Mouse (Mus musculus) kidney, postnatal 4 days (tissue): ENCODE measurements at regions not wholly inside any gene's neighbourhood (a gene's known extent, or its start where the extent isn't known, plus 50 kb on each side); places are given as distances from the start of the nearest gene placed in this dataset.

Experiments used
- DNase-seq, 2 experiments: peaks; one replicate each; pipeline ENCODE4 v3.0.0; 2021; ENCODE audit warnings: mixed read lengths in 2 of 2

DNA sequence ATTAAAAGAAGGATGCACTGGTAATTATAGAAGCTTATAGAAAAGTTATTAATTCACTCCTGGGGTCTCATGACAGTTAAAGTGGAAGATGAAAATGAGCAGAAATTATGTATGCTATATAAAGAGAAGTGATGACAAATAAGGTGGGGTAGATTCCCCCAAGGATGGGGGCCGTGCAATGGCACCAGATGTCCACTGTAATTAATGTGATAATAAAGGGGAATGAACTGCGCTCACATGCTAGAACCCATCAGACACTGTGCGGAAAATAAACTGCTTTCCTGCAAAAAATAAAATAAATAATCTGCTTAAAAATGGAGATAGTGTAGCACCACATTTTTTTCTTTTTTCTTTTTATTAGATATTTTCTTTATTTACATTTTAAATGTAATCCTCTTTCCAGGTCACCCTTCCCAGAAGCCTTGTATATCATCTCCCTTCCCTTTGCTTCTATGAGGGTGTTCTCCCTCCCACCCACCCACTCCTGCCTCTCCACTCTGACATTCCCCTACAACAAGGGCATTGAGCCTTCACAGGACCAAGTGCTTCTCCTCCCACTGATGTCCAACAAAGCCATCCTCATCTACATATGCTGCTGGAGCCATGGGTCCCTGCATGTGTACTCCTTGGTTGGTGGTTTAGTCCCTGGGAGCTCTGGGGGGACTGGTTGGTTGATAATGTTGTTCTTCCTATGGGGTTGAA lies 934.0 kb upstream of the Pcdh20 start:
- no peak for DNase-seq

DNA sequence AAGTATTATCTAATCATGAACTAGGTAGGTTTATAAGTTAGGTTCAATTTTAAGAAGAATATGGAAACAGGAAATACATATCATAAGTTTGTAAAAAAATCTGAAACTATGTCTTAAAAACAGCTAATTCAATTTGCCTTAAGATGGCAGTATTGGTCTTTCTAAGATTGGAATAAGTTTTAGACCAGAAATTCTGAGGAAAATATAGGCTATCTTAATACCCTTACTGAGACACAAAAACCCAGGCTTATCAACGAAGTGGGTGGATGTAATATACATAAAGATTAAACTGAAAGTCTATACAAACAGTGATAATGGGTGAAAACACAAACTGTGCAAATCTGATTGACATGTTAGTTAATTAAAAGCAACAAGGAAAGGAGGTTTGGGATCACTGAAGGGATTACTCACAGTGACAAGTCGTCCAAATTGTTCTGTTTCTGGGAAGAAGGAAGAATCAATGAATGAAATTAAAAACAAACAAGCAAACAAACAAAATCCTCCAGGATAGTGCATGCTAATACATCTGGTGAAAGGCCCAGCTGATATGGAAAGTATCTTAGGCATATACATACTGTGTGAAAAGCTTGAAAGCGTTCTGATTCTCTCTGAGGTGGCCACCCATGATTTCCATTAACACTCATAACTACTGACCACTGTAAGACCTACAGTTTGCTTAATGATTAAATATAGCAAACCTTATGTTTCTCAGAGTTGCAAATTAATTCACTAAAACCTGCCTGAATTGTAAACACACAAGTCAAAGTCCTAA lies 931.6 kb upstream of the Pcdh20 start:
- no peak for DNase-seq

DNA sequence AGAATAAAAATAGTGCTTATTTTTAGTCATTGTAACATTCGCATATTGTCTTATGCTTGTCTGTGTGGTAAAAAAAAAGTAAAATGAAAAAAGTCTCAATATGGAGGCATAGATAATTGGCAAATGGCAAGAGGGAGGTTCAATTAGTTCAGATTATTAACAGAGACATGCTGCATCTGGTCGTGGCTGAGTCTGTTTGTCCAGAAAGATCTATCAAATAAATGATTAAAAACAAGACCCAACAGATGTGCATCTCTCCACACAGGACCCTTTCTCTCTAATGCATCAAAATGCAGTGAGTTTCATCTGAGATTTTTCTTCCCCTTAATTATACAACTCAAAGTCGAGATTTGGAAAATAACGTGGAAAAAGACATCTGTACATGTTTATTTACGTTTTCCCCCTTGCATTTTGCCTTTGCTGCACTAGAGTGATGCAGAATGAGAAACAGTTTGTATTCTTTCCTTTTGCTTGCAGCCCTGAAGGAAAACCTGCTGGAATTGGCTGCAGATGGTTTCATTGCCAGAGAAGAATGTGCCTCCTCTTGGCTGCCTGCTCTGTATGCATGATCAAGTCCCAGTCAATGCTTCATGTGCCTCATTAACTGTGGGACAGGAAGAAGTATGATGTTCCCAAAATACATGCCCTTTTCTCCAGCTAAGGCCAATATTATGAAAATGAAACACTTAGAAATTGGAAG lies 886.0 kb upstream of the Pcdh20 start:
- DNase-seq = no peak

DNA sequence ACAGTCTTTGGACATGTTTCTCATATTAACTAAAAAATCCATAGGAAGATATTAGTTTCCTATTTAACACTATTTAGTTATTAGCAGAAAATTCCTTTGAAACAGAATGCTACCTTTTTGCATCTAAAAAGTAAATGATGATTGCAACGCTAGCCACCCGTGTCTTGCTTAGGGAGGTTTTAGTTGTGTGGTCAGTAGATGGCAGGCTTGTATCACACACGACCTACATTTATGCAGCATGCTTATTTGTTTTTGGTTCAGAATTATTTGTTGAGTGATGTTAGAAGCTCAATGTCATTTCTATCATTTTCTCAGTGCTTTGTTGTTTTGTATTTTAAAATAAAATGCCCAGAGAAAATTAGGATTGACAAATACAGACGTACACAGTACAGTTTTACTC lies 876.8 kb upstream of the Pcdh20 start:
- DNase-seq = peak; percentile 5 to 9

DNA sequence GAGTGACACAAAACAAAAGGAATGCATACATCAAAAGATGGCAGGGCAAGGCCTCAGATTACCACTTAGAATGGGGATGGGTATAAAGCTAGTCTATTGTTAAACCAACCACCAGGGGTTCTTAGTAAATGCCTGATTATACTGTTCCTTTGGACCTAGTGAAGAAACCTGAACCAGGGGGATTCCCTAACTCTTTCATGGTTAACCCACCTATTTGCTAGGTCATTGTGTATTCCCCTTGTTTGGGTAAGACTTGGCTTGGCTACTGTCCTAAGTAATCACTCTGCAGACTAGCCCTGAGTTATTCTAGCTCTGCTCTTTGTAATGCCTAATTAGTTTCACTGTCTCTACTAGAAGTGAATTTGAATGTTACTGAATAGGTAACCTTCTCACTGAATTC lies 853.9 kb upstream of the Pcdh20 start:
- no peak for DNase-seq

DNA sequence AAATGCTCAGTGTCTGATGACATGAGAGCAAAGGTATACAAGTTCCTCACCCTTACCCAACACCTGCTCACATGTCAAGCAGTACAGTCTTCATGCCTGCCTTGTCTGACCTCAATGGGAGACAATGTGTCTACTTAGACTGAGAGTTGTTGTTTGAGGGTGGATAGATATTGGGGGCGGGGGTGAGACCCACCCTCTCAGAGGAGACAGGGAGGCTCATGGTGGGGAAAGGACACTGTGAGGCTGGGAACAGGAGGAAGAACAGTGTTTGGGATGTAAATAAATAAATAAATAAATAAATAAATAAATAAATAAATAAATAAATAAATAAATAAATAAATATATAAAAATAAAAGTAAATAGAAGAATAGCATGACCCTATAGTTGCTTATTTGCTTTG lies 837.3 kb upstream of the Pcdh20 start:
- no peak for DNase-seq
